18 mouse cellular contexts compared by ENCODE assay signal in the genomic region with DNA sequence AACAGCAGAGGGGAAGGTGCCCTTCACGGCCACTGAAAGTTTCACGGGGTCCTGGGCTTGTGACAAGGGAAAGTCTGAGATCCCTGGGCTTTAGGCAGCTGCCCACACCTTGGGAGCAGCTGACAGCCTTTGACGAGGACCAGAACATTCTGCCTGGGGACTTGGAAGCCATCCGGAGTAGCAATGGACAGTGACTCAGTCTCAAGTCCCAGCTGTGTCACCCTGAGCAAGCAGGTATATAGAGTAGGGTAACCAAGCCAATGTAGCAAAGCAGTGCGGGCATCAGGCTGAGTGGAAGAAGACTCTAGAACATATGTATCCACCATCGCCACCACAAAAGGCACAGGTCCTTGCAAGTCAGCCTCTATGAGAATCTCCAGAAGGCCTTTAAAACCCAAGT. TPM values are rescaled to one million over a fixed set of nuclear protein-coding genes. Genes with fewer than 3 reads are reported as not detected.
DNase-seq lines count a peak whose midpoint lies in the region; ATAC-seq and TF ChIP-seq lines count a peak whose summit lies in the region.
"Had no signal": no experiment of that assay in that cellular context is flagged by ENCODE, and none has a peak within 500 bp of the region (broad histone marks: within the 10 kb centered on the region; RNA-seq: fewer than 3 reads in every experiment).

No protein-coding gene starts in this region.

- peaks cover 34% of the 10 kb centered on the region for H3K4me1 ChIP-seq in hindbrain, embryonic 12.5 days
- H3K4me1 ChIP-seq in midbrain, embryonic 12.5 days: peaks cover 30% of the 10 kb centered on the region
- H3K4me1 ChIP-seq: limb, embryonic 12.5 days; liver, embryonic 13.5 days; lung, embryonic 15.5 days had no signal

- H3K27me3 ChIP-seq in hindbrain, embryonic 12.5 days: no peaks in the 10 kb centered on the region
- no peaks in the 10 kb centered on the region; the same call in 1 of the 2 replicates for H3K27me3 ChIP-seq in midbrain, embryonic 12.5 days

- ATAC-seq in hindbrain, embryonic 12.5 days (ENCODE audit: low FRiP score): no peak
- no peak for ATAC-seq in midbrain, embryonic 12.5 days (ENCODE audit: low FRiP score, low read depth)

- no peak for TF ChIP-seq CTCF in layer of hippocampus, adult 2 months (conservative IDR thresholded peaks at IDR 0.05)

- H3K36me3 ChIP-seq in hindbrain, embryonic 12.5 days: no peaks in the 10 kb centered on the region
- H3K36me3 ChIP-seq in midbrain, embryonic 12.5 days: no peaks in the 10 kb centered on the region
- H3K36me3 ChIP-seq: embryonic facial prominence, embryonic 15.5 days; limb, embryonic 12.5 days; liver, embryonic 13.5 days; lung, embryonic 15.5 days had no signal

- no peaks in the 10 kb centered on the region for H3K9me3 ChIP-seq in hindbrain, embryonic 12.5 days (replicated peaks)
- no peaks in the 10 kb centered on the region for H3K9me3 ChIP-seq in midbrain, embryonic 12.5 days
- H3K9me3 ChIP-seq: embryonic facial prominence, embryonic 15.5 days; limb, embryonic 12.5 days; liver, embryonic 13.5 days; lung, embryonic 15.5 days had no signal

- H3K9ac ChIP-seq in hindbrain, embryonic 12.5 days: no peak overlapping the region
- no peak overlapping the region for H3K9ac ChIP-seq in midbrain, embryonic 12.5 days (replicated peaks)
- H3K9ac ChIP-seq: embryonic facial prominence, embryonic 15.5 days; limb, embryonic 12.5 days; liver, embryonic 13.5 days; lung, embryonic 15.5 days had no signal

- H3K4me3 ChIP-seq in layer of hippocampus, adult 2 months: no peak overlapping the region
- H3K4me3 ChIP-seq in hindbrain, embryonic 12.5 days: no peak overlapping the region
- no peak overlapping the region for H3K4me3 ChIP-seq in midbrain, embryonic 12.5 days
- H3K4me3 ChIP-seq: embryonic facial prominence, embryonic 15.5 days; heart, adult 2 months; limb, embryonic 12.5 days; liver, embryonic 13.5 days; lung, embryonic 15.5 days had no signal

- H3K4me2 ChIP-seq in hindbrain, embryonic 12.5 days (replicated peaks): no peak overlapping the region
- H3K4me2 ChIP-seq in midbrain, embryonic 12.5 days (replicated peaks): no peak overlapping the region
- H3K4me2 ChIP-seq: embryonic facial prominence, embryonic 15.5 days; limb, embryonic 12.5 days; liver, embryonic 13.5 days; lung, embryonic 15.5 days had no signal

- DNase-seq in layer of hippocampus, adult 2 months (ENCODE audit: low spot score in 2 of 2): no peak
- no peak for DNase-seq in layer of hippocampus, postnatal 25 days (ENCODE audit: extremely low spot score in 1 of 2, low spot score in 1 of 2)
- DNase-seq in cerebellum, adult 9-11 months: no peak
- no peak for DNase-seq in cerebellum, postnatal 25 days
- no peak for DNase-seq in embryo, embryonic 10 days (ENCODE audit: low spot score)
- DNase-seq: cerebellum, adult 9-10 months; embryo, embryonic 11 days; gastrocnemius, postnatal 10 days; heart, adult 2 months; liver, embryonic 13.5 days; thymus, adult 18-20 months had no signal

- 56% methylated on average over 6 of the region's 6 CpGs for WGBS in hindbrain, embryonic 12.5 days
- 75% methylated on average over 6 of the region's 6 CpGs for WGBS in midbrain, embryonic 12.5 days

- 0 out of 2 replicates have a peak overlapping the region, but pooled peaks have one; percentile 89 for H3K27ac ChIP-seq in layer of hippocampus, adult 2 months
- peak overlapping the region; percentile 87 for H3K27ac ChIP-seq in hindbrain, embryonic 12.5 days
- H3K27ac ChIP-seq in midbrain, embryonic 12.5 days (replicated peaks): 0 out of 2 replicates have a peak overlapping the region, but pooled peaks have one; percentile 42
- H3K27ac ChIP-seq: embryonic facial prominence, embryonic 15.5 days; heart, adult 2 months; kidney, postnatal 0 days; limb, embryonic 12.5 days; liver, embryonic 13.5 days; lung, embryonic 15.5 days had no signal

RNA-seq across cellular contexts. Expression of a gene that starts 18.6 kb away (rescaled TPM):
- 100 to 1,000 TPM; 202 to 204 TPM for total RNA-seq in layer of hippocampus, adult 2 months (2021)
- 100 to 1,000 TPM; 175 to 188 TPM for total RNA-seq in layer of hippocampus, postnatal 25 days (2021)
- polyA plus RNA-seq in hindbrain, embryonic 12.5 days (2016; fragmentation: Nextera tagmentation; extraction: Ambion mirVana): 2.4 and 2.5 TPM in 2 replicates
- 0.88 and 2.2 TPM in 2 replicates for polyA plus RNA-seq in midbrain, embryonic 12.5 days (2016; fragmentation: Nextera tagmentation; extraction: Ambion mirVana)
- polyA plus RNA-seq: stomach, embryonic 14.5 days had no signal

RNA-seq across cellular contexts. Expression of a gene that starts 36.1 kb away (rescaled TPM):
- total RNA-seq in layer of hippocampus, adult 2 months (2021): 1 to 10 TPM; 4.4 to 4.7 TPM
- 1 to 10 TPM; 5.5 to 6.6 TPM for total RNA-seq in layer of hippocampus, postnatal 25 days (2021)
- polyA plus RNA-seq in hindbrain, embryonic 12.5 days (2016; fragmentation: Nextera tagmentation; extraction: Ambion mirVana): 51.7 and 58.0 TPM in 2 replicates
- polyA plus RNA-seq in midbrain, embryonic 12.5 days (2016; fragmentation: Nextera tagmentation; extraction: Ambion mirVana): 119 and 137 TPM in 2 replicates
